Mouse (Mus musculus): Measurements from ENCODE around the gene Klf15.

GRCm38 (mm10) chr6:90505906-90506305, 43.5 kb downstream of the Klf15 start:
- TF ChIP-seq CTCF (IDR thresholded peaks at IDR 0.05; ENCODE audit: borderline replicate concordance, extremely low read depth, insufficient read depth, insufficient read length), result no peak
- TF ChIP-seq POLR2A (IDR thresholded peaks at IDR 0.05; ENCODE audit: borderline replicate concordance, extremely low read depth, insufficient read depth, insufficient read length, poor library complexity, severe bottlenecking), result no peak
